Mouse (Mus musculus) liver, postnatal 0 days (tissue): ENCODE results near the gene Acoxl. TPM values are rescaled to one million over a fixed set of nuclear protein-coding genes. Genes with fewer than 3 reads are reported as not detected.

ENCODE experiments used
- ATAC-seq: fragments of 200-750 bp; cut with Nextera tagmentation; 2 replicates; pipeline ENCODE4 v1.8.0; 2017; ENCODE audit warnings: mild to moderate bottlenecking, moderate library complexity
- DNase-seq: peaks from one replicate; pipeline ENCODE4 v3.0.0-alpha.2; 2016
- H3K27ac ChIP-seq: fragments of 300-500 bp; sonication (generic); 2 replicates; pipeline ENCODE4 v1.5.1; 2014; ENCODE audit warnings: antibody characterized with exemption, moderate library complexity, mild to moderate bottlenecking, low read depth
- H3K27me3 ChIP-seq: fragments of 300-500 bp; sonication (generic); 2 replicates; pipeline ENCODE4 v1.6.1; 2014; ENCODE audit warnings: low read length, control low read depth, mixed read lengths; ENCODE audit not compliant: insufficient read depth
- H3K36me3 ChIP-seq: fragments of 300-500 bp; sonication (generic); replicated peaks from 2 replicates; pipeline ENCODE4 v1.6.1; 2014; ENCODE audit warnings: mild to moderate bottlenecking, control low read depth, low read length, moderate library complexity, mixed read lengths; ENCODE audit not compliant: insufficient read depth
- H3K4me1 ChIP-seq: fragments of 300-500 bp; sonication (generic); 2 replicates; pipeline ENCODE4 v1.6.1; 2014; ENCODE audit warnings: antibody characterized with exemption, mild to moderate bottlenecking, control low read depth; ENCODE audit not compliant: insufficient read depth
- H3K4me2 ChIP-seq: fragments of 300-500 bp; sonication (generic); 2 replicates; pipeline ENCODE4 v1.6.1; 2014; ENCODE audit warnings: low read depth, mild to moderate bottlenecking, low read length, moderate library complexity, mixed read lengths
- H3K4me3 ChIP-seq: fragments of 300-500 bp; sonication (generic); 2 replicates; pipeline ENCODE4 v1.5.1; 2014; ENCODE audit warnings: low read depth, low read length
- H3K9ac ChIP-seq: fragments of 300-500 bp; sonication (generic); replicated peaks from 2 replicates; pipeline ENCODE4 v1.6.1; 2014; ENCODE audit warnings: mild to moderate bottlenecking, moderate library complexity
- H3K9me3 ChIP-seq: fragments of 300-500 bp; sonication (generic); 2 replicates; pipeline ENCODE4 v1.6.1; 2016; ENCODE audit warnings: mild to moderate bottlenecking, control low read depth, low read length, mixed read lengths
- CTCF ChIP-seq: sonication (generic); IDR thresholded peaks from 2 replicates; pipeline ENCODE4 v1.5.1; 2016; ENCODE audit warnings: antibody characterized with exemption, low read depth
- EP300 ChIP-seq: IDR thresholded peaks from 2 replicates; pipeline ENCODE4 v1.6.1; 2016; ENCODE audit warnings: antibody characterized with exemption, low read depth, mild to moderate bottlenecking
- whole genome bisulfite sequencing: fragments of 180-500 bp; shearing (Covaris S2); extraction: QIAGEN DNeasy Blood & Tissue Kit; methylation state at CpG from one replicate; pipeline ENCODE4 v1.1.7; 2014; ENCODE audit not compliant: insufficient replicate concordance; 5-methylcytosine and 5-hydroxymethylcytosine counted together
- polyA plus RNA-seq: library from polyadenylated mRNA; unstranded; fragments of >200 nt; fragmentation: Nextera tagmentation; extraction: Ambion mirVana; gene quantifications from 2 replicates; pipeline ENCODE4 v1.2.1, GENCODE M21; 2015

Gene Acoxl
- polyA plus RNA-seq, 1 experiment from 2014 or later: 0.05 TPM

DNA sequence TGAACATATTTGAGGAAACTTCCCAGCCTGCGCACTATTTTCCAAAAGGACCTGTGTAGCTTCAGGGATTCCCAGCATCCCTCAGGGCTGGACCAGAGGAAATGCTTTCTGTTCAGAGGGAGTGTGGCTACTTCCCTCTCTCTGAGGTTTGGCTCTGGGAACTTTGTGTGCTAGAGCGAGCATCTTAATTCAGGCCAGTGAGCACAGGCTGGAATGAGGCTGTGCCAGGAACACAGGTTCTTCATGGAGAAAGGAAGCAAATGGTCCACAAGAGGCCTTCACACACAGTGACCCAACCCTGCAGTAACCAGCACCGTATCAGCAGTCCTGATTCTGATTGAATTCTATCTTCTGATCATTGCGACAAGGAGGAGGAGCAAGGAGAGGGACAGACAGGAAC, 238.3 kb downstream of the Acoxl start:
- Histone ChIP-seq H3K27ac (no peak overlapping the region), H3K4me3 (no peak overlapping the region), H3K27me3 (no peaks in the 10 kb centered on the region), H3K36me3 (no peaks in the 10 kb centered on the region), H3K9me3 (no peaks in the 10 kb centered on the region), H3K4me1 (no peaks in the 10 kb centered on the region), H3K4me2 (no peak overlapping the region), H3K9ac (no peak overlapping the region)
- WGBS: 69% methylated on average over 4 of the region's 4 CpGs
- DNase-seq (peak; percentile 6), ATAC-seq (no peak)
- TF ChIP-seq EP300: no peak
- TF ChIP-seq CTCF: no peak

GRCm38 (mm10) chr2:128078859-128079258, 240.2 kb downstream of the Acoxl start:
- WGBS: 42% methylated on average over 5 of the region's 5 CpGs
- H3K27me3 ChIP-seq: no peaks in the 10 kb centered on the region
- H3K4me1 ChIP-seq: peaks cover 6% of the 10 kb centered on the region; the same call in 1 of the 2 replicates
- H3K27ac ChIP-seq: no peak overlapping the region
- no peak overlapping the region for H3K4me3 ChIP-seq
- no peak overlapping the region for H3K9ac ChIP-seq
- TF ChIP-seq CTCF (peak; percentile 61), EP300 (no peak)
- H3K36me3 ChIP-seq: no peaks in the 10 kb centered on the region
- ATAC-seq: no peak
- peak; percentile 11 for DNase-seq
- H3K4me2 ChIP-seq: no peak overlapping the region
- no peaks in the 10 kb centered on the region for H3K9me3 ChIP-seq

DNA sequence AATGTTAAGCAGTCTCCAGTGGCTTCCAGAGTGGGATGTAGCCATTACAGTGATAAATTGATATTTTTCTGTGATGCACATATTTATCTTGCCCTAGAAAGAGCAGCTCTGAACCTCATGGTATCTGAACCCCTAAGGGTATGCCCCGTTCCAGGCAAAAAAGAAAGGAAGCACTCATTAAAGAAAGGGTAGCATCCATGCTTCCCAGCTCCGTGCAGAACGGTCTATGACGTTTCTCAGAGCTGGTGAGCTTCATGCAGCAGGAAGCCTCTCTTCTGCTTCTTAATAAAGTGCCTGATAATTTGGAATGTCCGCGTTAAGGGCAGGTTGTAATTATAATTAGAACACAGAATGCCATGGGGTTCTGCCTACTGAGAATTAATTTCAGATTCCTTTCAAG, 240.6 kb downstream of the Acoxl start:
- TF ChIP-seq EP300 (no peak), CTCF (no peak)
- Histone ChIP-seq H3K4me3 (no peak overlapping the region), H3K27ac (no peak overlapping the region), H3K27me3 (no peaks in the 10 kb centered on the region), H3K4me1 (peaks cover 6% of the 10 kb centered on the region; the same call in 1 of the 2 replicates), H3K4me2 (no peak overlapping the region), H3K9me3 (no peaks in the 10 kb centered on the region), H3K9ac (no peak overlapping the region), H3K36me3 (no peaks in the 10 kb centered on the region)
- 74% methylated on average over 6 of the region's 6 CpGs for WGBS
- no peak for DNase-seq
- ATAC-seq: no peak

GRCm38 (mm10) chr2:128083844-128084243, 245.2 kb downstream of the Acoxl start:
- TF ChIP-seq CTCF (no peak), EP300 (no peak)
- no peaks in the 10 kb centered on the region for H3K9me3 ChIP-seq
- H3K9ac ChIP-seq: no peak overlapping the region
- no peak overlapping the region for H3K4me2 ChIP-seq
- no peak overlapping the region for H3K4me3 ChIP-seq
- no peaks in the 10 kb centered on the region for H3K27me3 ChIP-seq
- H3K36me3 ChIP-seq: no peaks in the 10 kb centered on the region
- DNase-seq: no peak
- H3K27ac ChIP-seq: no peak overlapping the region
- peaks cover 10% of the 10 kb centered on the region; the same call in 1 of the 2 replicates for H3K4me1 ChIP-seq
- no peak for ATAC-seq
- 15% methylated on average over 3 of the region's 3 CpGs for WGBS

DNA sequence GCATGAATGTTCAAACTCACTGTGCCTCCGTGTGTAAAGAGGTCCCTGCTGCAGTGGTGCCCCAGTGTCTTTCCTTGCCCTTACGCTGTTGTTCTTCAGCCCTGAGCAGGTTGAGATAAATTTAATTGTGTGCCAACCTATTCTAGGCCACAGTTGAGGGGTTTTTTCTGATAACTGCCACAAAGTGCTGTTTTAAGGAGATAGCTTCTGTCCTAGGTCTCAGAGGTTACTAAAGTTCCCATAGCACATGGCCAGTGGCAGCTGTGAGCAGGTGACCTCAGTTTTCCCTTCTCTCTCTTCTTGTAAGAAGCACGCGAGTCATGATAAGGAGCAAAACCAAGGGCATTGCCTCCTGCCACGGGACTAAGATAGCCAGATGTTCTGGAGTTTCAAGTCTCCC, 245.9 kb downstream of the Acoxl start:
- WGBS: 36% methylated on average over 5 of the region's 5 CpGs
- no peak overlapping the region for H3K4me3 ChIP-seq
- H3K27me3 ChIP-seq: no peaks in the 10 kb centered on the region
- ATAC-seq (peak; percentile 73), DNase-seq (no peak)
- H3K27ac ChIP-seq: no peak overlapping the region
- H3K9me3 ChIP-seq: no peaks in the 10 kb centered on the region
- H3K9ac ChIP-seq: no peak overlapping the region
- TF ChIP-seq EP300 (peak; percentile 87), CTCF (no peak)
- peaks cover 10% of the 10 kb centered on the region; the same call in 1 of the 2 replicates for H3K4me1 ChIP-seq
- H3K36me3 ChIP-seq: no peaks in the 10 kb centered on the region
- H3K4me2 ChIP-seq: no peak overlapping the region

DNA sequence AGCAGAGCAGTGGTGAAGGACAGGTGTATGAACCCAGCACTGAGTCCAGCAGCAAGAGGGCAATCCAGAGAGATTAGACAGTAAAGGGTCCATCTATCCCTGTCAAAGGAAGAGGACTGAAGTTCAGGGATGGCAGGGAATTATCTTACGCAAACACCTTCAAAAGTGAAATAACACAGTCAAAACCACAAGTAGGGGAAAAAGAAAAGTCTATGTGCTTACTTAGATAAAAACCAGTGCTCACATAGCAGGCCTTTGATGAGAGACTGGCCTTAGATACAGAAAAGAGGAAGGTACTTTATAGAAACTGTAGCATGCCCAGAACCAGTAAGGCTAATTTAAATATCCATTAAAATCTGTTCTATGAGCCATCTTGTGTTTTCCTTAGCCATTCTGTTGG, 246.8 kb downstream of the Acoxl start:
- Histone ChIP-seq H3K4me2 (no peak overlapping the region), H3K27me3 (no peaks in the 10 kb centered on the region), H3K27ac (no peak overlapping the region), H3K36me3 (no peaks in the 10 kb centered on the region), H3K4me1 (peaks cover 10% of the 10 kb centered on the region; the same call in 1 of the 2 replicates), H3K4me3 (no peak overlapping the region), H3K9me3 (no peaks in the 10 kb centered on the region), H3K9ac (no peak overlapping the region)
- ATAC-seq (no peak), DNase-seq (no peak)
- TF ChIP-seq CTCF (no peak), EP300 (peak; percentile 48; the same call in 1 of the 2 replicates)
- WGBS: 47% methylated on average over 1 of the region's 1 CpGs
